Mouse (Mus musculus): ENCODE results near the gene Ttc25.

Ttc25 gene

DNA sequence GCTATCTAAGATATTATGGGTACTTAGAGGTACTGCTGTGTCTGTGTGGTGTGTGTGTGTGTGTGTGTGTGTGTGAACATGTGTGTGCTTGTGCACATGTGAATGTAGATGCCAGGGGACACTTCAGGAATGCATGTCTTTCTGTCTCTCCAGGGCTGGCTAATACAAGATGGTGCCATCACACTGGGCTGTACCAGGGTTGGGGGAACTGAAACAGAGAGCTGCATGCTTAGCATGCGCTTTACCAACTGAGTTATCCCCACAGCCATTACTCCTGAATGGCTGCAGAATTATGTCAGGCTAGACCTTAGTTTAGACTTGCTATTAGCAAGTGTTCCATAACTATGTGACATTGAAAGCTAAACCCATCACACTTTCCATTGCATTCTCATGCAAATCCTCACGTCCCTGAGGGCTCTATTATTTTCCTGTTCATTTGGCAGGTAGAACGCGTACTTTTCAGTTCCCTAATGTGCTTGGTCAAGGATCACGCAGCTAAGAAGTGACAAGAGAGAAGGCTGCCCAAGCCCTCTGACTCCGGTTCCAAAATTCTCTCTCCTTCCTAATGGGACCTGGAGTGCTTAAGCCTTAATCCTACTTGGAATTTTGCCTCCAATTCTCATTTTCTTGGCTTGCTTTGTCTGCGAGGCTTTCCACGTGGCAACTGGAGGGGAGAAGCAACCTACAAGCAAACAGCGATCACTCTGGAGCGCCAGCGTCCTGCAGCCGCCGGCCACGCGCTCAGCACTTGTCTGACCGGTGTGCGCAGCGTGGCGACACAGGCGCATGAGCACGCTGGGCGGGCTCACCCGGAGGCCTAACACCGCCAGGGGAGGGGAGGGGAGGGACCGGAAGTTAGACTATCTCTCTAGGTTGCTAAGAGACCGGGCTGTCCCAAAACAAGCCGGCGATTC lies at the start of gene Ttc25:
Gene Ttc25 (plus strand): TSS at position 776 of the 914 bp plus-strand sequence.
- ChIA-PET CTCF (interaction anchor here (0.5 to 1.7 kb wide), 7 partner anchors 10 to 1427 kb away, joined by 3 to 8 read pairs (median 4); partner anchors contain the start of gene Acly (in 2 of the 4)), POLR2A (interaction anchor here (0.7 to 19.8 kb wide), 38 partner anchors 8 to 395 kb away, joined by 3 to 280 read pairs (median 4); partner anchors contain the start of genes Acly (in 4 of the 4), Jup (in 2 of the 4), Dnajc7 (in 1 of the 4) and Eif1 (in 1 of the 4))

GRCm38 (mm10) chr11:100500241-100500640 lies 45.2 kb upstream of the Ttc25 start:
- POLR2A ChIA-PET: interaction anchor here in 2 of 4 experiments (1.1 to 6.9 kb wide), 8 partner anchors 10 to 178 kb away, joined by 3 to 38 read pairs (median 5); partner anchors contain the start of gene Acly (in 2 of the 2)
- CTCF ChIA-PET: no interaction called here

- ChIA-PET POLR2A (interaction anchor here in 3 of 4 experiments (0.6 to 6.9 kb wide), 9 partner anchors 10 to 755 kb away, joined by 3 to 38 read pairs (median 6); partner anchors contain the start of genes Acly (in 2 of the 3) and Klhl11 (in 1 of the 3)), CTCF (no interaction called here)
These were observed 44.8 kb upstream of the Ttc25 start for GRCm38 (mm10) chr11:100500651-100501050.

GRCm38 (mm10) chr11:100501321-100501720 lies 44.1 kb upstream of the Ttc25 start:
- POLR2A ChIA-PET: interaction anchor here (0.6 to 6.9 kb wide), 22 partner anchors 9 to 755 kb away, joined by 3 to 56 read pairs (median 4); partner anchors contain the start of genes Acly (in 3 of the 4) and Klhl11 (in 3 of the 4)
- CTCF ChIA-PET: interaction anchor here in 2 of 4 experiments (0.7 to 1.4 kb wide), 2 partner anchors 15 to 29 kb away, joined by 3 read pairs; partner anchors contain the start of gene Klhl11 (in 1 of the 2)

- ChIA-PET POLR2A (interaction anchor here (0.6 to 6.9 kb wide), 24 partner anchors 8 to 185 kb away, joined by 3 to 56 read pairs (median 6); partner anchors contain the start of genes Acly (in 2 of the 4), Eif1 (in 1 of the 4) and Klhl11 (in 1 of the 4)), CTCF (interaction anchor here in 2 of 4 experiments (0.6 to 1.1 kb wide), 3 partner anchors 21 to 1439 kb away, joined by 3 to 5 read pairs (median 3); partner anchors contain the start of gene Klhl11 (in 1 of the 2))
These were observed 40.3 kb upstream of the Ttc25 start for GRCm38 (mm10) chr11:100504990-100505660.

DNA sequence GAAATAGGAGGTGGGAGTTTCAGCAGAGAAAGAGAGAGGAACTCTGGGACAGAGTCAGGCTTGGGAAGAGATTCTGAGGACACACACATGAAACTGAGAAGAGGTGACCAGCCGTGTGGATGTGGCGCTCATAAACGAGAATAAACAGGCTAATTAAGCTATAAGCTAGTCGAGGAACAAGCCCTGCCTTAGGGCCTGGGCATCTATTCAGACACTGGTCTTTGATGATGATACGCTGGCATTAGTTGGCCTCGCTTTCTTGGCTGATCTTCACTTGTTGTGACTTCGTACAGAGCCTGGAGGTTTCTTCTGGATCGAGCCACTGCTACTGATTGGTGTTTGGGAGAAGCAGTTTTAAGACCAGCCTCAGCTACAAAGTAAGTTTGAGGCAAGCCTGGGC lies 39.4 kb upstream of the Ttc25 start:
- ChIA-PET CTCF (interaction anchor here in 2 of 4 experiments (0.6 to 1.1 kb wide), 2 partner anchors 20 to 1440 kb away, joined by 3 to 5 read pairs; no protein-coding TSS in a partner anchor), POLR2A (interaction anchor here (0.6 to 6.9 kb wide), 25 partner anchors 8 to 439 kb away, joined by 3 to 56 read pairs (median 4); partner anchors contain the start of genes Acly (in 3 of the 4), Eif1 (in 1 of the 4) and Klhl11 (in 1 of the 4))

DNA sequence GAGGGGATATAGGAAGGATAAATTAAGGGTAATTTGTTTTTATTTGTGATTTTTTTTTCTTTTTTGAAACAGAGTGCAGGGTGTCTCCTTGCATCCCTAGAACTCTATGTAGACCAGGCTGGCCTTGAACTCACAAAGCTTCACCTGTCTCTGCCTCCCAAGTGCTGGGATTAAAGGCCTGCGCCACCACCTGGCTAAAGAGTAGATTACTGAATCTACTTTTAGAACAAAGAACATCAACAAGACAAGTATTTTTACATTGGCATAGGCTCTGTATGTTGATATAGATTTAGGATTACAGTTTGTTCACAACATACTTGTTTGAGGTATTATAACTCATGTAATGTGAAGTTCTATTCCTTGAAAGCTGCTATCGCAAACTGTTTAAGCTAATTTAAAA lies 34.9 kb upstream of the Ttc25 start:
- ChIA-PET CTCF (interaction anchor here in 3 of 4 experiments (1.0 to 1.8 kb wide), 7 partner anchors 16 to 56 kb away, joined by 3 to 6 read pairs (median 5); partner anchors contain the start of genes Acly (in 1 of the 3) and Klhl11 (in 1 of the 3)), POLR2A (interaction anchor here in 3 of 4 experiments (0.6 to 6.1 kb wide), 19 partner anchors 9 to 429 kb away, joined by 3 to 38 read pairs (median 4); partner anchors contain the start of genes Acly (in 3 of the 3), Jup (in 1 of the 3), Klhl11 (in 1 of the 3) and Stat3 (in 1 of the 3))

GRCm38 (mm10) chr11:100512384-100512783 lies 33.0 kb upstream of the Ttc25 start:
- POLR2A ChIA-PET: interaction anchor here in 3 of 4 experiments (1.1 to 6.1 kb wide), 9 partner anchors 9 to 41 kb away, joined by 3 to 38 read pairs (median 7); partner anchors contain the start of gene Acly (in 3 of the 3)
- CTCF ChIA-PET: no interaction called here

DNA sequence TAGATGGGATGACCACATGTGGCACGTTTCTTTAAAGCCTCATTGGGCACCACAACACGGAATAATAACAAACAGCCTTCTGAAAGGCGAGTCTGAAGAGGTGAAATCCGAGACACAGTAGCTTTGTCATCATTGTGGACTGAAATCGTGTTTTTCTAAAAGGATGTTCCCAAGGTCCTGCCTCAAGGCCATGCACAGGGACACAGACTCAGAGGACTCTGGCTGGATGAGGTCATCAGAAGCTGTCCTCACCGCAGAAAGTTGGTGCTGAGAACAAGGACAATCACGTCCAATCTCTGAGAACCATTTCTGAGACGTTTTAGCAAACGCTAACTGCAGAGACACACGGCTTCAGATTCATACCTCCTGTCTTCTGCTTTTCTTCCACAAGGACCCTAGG lies 31.7 kb upstream of the Ttc25 start:
- POLR2A ChIA-PET: interaction anchor here in 3 of 4 experiments (0.7 to 6.1 kb wide), 14 partner anchors 8 to 137 kb away, joined by 3 to 38 read pairs (median 4); partner anchors contain the start of gene Acly (in 2 of the 3)

DNA sequence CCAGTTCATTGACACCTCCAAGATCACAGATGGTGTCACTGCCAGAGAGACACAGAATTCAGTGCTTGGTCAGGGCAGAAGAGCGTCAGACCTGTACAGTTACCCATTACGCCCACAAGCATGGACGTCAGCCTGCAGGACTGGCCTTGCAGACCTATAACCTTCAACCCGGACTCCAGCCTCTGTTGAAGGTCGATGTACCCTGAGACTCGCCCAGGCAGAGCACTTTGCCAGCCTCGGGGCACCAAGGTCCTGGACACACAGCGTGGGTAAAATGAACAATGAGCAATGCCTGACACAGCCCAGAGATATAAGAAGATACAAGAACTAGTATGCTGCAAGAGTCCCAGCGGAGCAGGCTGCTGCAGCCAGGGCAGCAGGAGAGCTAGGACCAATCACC lies 30.3 kb upstream of the Ttc25 start:
- POLR2A ChIA-PET: interaction anchor here (0.6 to 2.0 kb wide), 12 partner anchors 10 to 1574 kb away, joined by 3 to 16 read pairs (median 4); partner anchors contain the start of gene Acly (in 4 of the 4)
- CTCF ChIA-PET: interaction anchor here in 1 of 4 experiments (1.0 kb wide), 1 partner anchor 12 kb away, joined by 4 read pairs; no protein-coding TSS in a partner anchor

More for the DNA sequence above, 31.7 kb upstream of the Ttc25 start:
- CTCF ChIA-PET: interaction anchor here in 2 of 4 experiments (0.6 to 1.0 kb wide), 4 partner anchors 13 to 248 kb away, joined by 3 to 6 read pairs (median 4); no protein-coding TSS in a partner anchor

DNA sequence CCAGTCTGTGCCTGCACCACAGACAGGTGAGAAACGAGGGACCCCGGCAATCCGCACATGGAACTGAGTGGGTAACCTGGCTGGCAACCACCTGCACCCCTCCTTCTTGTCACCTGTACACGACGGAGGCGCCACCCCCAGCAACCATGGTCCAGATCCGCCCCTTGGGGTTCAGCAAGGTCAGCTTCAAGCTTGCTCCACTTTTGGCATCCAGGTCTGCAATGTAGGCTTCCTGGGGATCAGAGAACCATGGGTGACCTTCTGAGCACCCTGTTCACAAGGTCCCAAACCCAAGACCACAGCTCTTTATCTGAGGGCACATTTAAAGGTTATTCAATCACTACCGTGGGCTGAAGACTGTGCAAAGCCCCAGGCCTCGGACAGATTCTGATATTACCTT lies 29.6 kb upstream of the Ttc25 start:
- ChIA-PET CTCF (interaction anchor here in 3 of 4 experiments (0.5 to 1.0 kb wide), 3 partner anchors 11 to 917 kb away, joined by 3 to 6 read pairs (median 4); no protein-coding TSS in a partner anchor), POLR2A (interaction anchor here (0.5 to 2.0 kb wide), 12 partner anchors 9 to 102 kb away, joined by 3 to 16 read pairs (median 6); partner anchors contain the start of gene Acly (in 4 of the 4))

DNA sequence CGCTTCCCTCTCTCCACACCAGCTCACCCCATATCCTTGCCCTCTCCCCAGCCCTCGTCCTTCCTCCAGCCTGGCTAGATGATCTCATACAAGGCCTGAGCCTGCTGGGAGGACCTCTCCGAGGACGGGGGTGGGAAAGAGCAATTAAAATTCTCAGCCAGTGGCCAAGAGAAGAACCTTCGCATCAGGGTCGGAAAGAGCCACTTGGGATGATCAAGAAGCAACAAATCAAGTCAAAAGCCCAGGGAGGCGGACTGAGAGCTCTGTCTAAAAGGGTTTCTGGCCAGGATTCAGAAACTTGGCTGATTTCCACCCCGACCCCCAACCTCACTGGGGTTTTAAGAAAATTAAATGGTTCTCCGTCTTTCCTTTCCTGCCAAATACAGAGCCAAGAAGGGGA lies 29.1 kb upstream of the Ttc25 start:
- POLR2A ChIA-PET: interaction anchor here (1.1 to 2.0 kb wide), 7 partner anchors 8 to 101 kb away, joined by 3 to 16 read pairs (median 6); partner anchors contain the start of gene Acly (in 3 of the 4)

DNA sequence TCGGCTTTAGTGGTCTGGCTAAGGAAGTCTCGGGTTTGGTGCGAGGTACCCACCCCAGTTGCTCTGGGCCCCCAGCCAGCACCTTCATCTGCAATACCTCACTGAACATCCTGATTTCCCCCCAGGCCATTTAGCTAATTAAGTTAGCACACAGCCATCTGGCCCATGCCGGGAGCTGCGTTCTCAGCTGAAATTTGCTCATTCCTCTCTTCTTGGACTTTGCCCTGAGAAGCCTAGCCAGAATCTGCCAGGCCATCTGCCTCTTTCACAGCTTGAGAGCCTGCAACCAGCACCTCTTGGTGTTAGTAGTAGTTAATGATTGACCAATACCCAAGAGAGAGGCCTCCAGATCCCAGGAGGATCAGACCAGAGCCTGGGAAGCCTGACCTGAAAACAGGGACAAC lies 27.2 kb upstream of the Ttc25 start:
- CTCF ChIA-PET: interaction anchor here in 1 of 4 experiments (0.5 to 0.6 kb wide), 2 partner anchors 185 to 1296 kb away, joined by 4 read pairs; no protein-coding TSS in a partner anchor
- POLR2A ChIA-PET: interaction anchor here in 3 of 4 experiments (0.5 to 14.6 kb wide), 11 partner anchors 9 to 220 kb away, joined by 3 to 280 read pairs (median 6); partner anchors contain the start of genes Acly (in 3 of the 3) and Ttc25 (in 1 of the 3)

More for the DNA sequence above, 29.1 kb upstream of the Ttc25 start:
- CTCF ChIA-PET: interaction anchor here in 1 of 4 experiments (0.6 kb wide), 1 partner anchor 916 kb away, joined by 3 read pairs; no protein-coding TSS in a partner anchor

DNA sequence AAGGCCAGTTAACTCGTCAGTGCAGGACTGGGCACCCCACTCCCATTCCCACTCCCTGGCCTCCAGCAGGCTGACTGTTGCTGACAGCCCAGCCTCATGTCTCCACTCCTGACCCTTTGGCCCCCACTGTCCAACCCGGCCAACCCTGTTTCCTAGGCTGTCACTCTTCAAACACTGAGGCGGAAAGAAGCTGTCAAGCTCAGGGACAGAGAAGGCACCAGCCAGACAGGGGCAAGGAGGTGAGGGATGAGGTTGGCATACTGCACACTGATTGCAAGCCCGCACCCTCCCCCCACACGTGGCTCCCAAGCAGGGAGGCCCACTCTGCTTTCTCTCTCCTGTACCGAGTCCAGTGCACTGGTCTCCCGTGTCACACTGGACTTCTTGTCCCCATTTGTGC lies 26.2 kb upstream of the Ttc25 start:
- POLR2A ChIA-PET: interaction anchor here in 3 of 4 experiments (0.7 to 14.6 kb wide), 7 partner anchors 9 to 37 kb away, joined by 3 to 280 read pairs (median 10); partner anchors contain the start of genes Acly (in 3 of the 3) and Ttc25 (in 1 of the 3)
- CTCF ChIA-PET: interaction anchor here in 2 of 4 experiments (0.6 kb wide), 2 partner anchors 439 to 1523 kb away, joined by 4 read pairs; no protein-coding TSS in a partner anchor

DNA sequence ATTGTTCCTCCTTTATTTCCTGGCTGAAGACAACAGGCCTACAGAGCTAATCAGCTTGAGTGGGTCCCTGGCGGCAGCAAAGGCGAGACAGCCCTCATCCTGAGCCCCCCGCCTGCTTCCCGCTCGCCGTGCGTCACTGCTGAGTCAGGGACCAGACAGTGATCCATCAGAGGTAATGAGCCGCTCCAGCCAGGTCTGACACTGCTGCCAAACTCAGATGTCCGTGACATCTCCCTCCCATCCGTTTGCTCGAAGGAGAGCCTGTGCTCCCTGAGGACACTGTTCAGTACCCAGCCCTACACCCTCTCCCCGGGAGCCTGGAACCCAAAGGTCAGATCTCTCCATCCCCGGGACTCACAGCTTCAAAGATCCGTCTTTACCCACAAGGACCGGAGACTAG lies 24.6 kb upstream of the Ttc25 start:
- ChIA-PET POLR2A (interaction anchor here in 2 of 4 experiments (0.5 to 14.6 kb wide), 17 partner anchors 8 to 566 kb away, joined by 3 to 280 read pairs (median 4); partner anchors contain the start of genes Ttc25 (in 2 of the 2) and Mlx (in 1 of the 2)), CTCF (no interaction called here)

DNA sequence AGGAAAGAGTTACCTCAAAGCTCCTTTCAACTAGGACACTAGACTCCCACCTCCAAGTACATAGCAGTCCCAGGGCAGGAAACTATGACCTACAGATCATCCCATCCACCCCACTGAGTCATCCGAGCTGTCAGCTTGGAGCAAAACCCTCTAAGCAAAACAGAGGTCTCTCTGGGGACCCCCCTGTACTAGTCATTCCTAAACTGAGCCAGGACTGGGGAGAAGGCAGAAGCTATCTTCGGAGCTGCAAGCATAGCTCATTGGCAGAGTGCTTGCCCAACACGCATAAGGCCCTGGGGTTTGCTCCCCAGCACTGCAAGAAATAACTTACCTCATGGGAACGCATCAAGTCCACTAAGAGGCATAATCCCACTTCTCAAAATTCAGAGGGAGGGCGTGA lies 21.0 kb upstream of the Ttc25 start:
- ChIA-PET POLR2A (interaction anchor here in 3 of 4 experiments (0.5 to 14.6 kb wide), 19 partner anchors 8 to 342 kb away, joined by 3 to 280 read pairs (median 5); partner anchors contain the start of genes Ttc25 (in 2 of the 3), Klhl11 (in 1 of the 3) and Rab5c (in 1 of the 3)), CTCF (interaction anchor here in 1 of 4 experiments (0.5 kb wide), 1 partner anchor 32 kb away, joined by 3 read pairs; no protein-coding TSS in a partner anchor)

Data from embryonic stem cell, embryonic (primary cell).